Mouse (Mus musculus) bone marrow macrophage, adult 2 months (primary cell): ENCODE data around the gene Cyp2c38. TPM values are rescaled to one million over a fixed set of nuclear protein-coding genes. Genes with fewer than 3 reads are reported as not detected.
"Not testable (repeated sequence)": the region's sequence is repeated elsewhere in the genome, so short reads cannot be mapped to it uniquely, and the experiment has no call there.

Source experiments
- H3K27ac ChIP-seq: 2 replicates; pipeline ENCODE4 v1.5.1; 2012; ENCODE audit warnings: low read depth, low read length; ENCODE audit not compliant: insufficient read depth
- H3K4me1 ChIP-seq: 2 replicates; pipeline ENCODE4 v1.6.1; 2012; ENCODE audit warnings: low read length; ENCODE audit not compliant: control insufficient read depth, insufficient read depth
- H3K4me3 ChIP-seq: 2 replicates; pipeline ENCODE4 v1.5.1; 2012; ENCODE audit warnings: mild to moderate bottlenecking, low read length, moderate library complexity; ENCODE audit not compliant: insufficient read depth
- CTCF ChIP-seq: IDR thresholded peaks from 2 replicates; pipeline ENCODE4 v1.5.1; 2012; ENCODE audit warnings: low read depth, mild to moderate bottlenecking, low read length, moderate library complexity
- POLR2A ChIP-seq: IDR thresholded peaks from 2 replicates; pipeline ENCODE4 v1.6.1; 2012; ENCODE audit warnings: mild to moderate bottlenecking, low read depth, low read length, borderline replicate concordance
- polyA plus RNA-seq: library from polyadenylated mRNA; stranded (reverse); fragments of >200 nt; gene quantifications from 2 replicates; pipeline ENCODE4 v1.2.4, GENCODE M21; 2012; ENCODE audit not compliant: missing spikeins, insufficient read depth, insufficient read length

The Cyp2c38 gene
- polyA plus RNA-seq = not detected in 2 replicates

- no peak for TF ChIP-seq CTCF
- TF ChIP-seq POLR2A = no peak
- no peaks in the 10 kb centered on the region for H3K4me1 ChIP-seq
- no peak within 1 kb of the TSS for H3K4me3 ChIP-seq
- no peak within 1 kb of the TSS for H3K27ac ChIP-seq
Observed at GRCm38 (mm10) chr19:39462941-39463340, at the start of gene Cyp2c38. Gene Cyp2c38, minus strand, starts transcription at chr19:39463075.

GRCm38 (mm10) chr19:39510534-39510933, 47.7 kb upstream of the Cyp2c38 start, which contains the start of gene Cyp2c39:
Gene Cyp2c39, plus strand, starts transcription at chr19:39510862.
- TF ChIP-seq CTCF = no peak
- no peak for TF ChIP-seq POLR2A
- Histone ChIP-seq H3K27ac (no peak within 1 kb of the TSS), H3K4me1 (no peaks in the 10 kb centered on the region), H3K4me3 (no peak within 1 kb of the TSS)

DNA sequence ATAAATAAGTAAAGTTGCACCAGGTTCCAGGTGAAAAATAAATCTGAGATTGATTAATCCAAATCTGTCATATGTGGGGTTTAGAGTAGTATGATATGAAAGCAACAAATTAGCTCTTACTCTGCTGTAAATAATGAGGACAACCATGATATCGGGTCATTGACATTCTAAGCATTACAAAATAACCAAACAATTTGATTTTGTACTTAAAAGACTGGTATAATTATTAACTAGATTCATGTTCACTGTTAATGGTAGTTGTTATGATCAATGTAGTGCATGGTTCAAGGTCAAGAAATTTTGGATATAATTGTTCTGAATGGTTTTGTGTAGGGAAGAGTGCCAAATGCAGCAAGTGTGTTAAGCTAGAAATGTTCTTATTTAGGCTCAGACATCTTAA, 46.7 kb upstream of the Cyp2c38 start:
- H3K4me3 ChIP-seq = no peak overlapping the region

GRCm38 (mm10) chr19:39506341-39506740, 43.5 kb upstream of the Cyp2c38 start:
- TF ChIP-seq POLR2A = no peak
- no peak for TF ChIP-seq CTCF
- Histone ChIP-seq H3K27ac (no peak overlapping the region), H3K4me3 (no peak overlapping the region), H3K4me1 (no peaks in the 10 kb centered on the region)

More for the DNA sequence above, 46.7 kb upstream of the Cyp2c38 start:
- Histone ChIP-seq H3K27ac (no peak overlapping the region), H3K4me1 (no peaks in the 10 kb centered on the region)
- no peak for TF ChIP-seq POLR2A
- TF ChIP-seq CTCF = no peak

- not testable (repeated sequence) for H3K4me3 ChIP-seq, H3K27ac ChIP-seq, H3K4me1 ChIP-seq
Observed at GRCm38 (mm10) chr19:39483961-39484360, 21.1 kb upstream of the Cyp2c38 start.

- Histone ChIP-seq H3K4me1 (no peaks in the 10 kb centered on the region), H3K4me3 (no peak overlapping the region), H3K27ac (no peak overlapping the region)
- no peak for TF ChIP-seq POLR2A
- TF ChIP-seq CTCF = no peak
Observed at GRCm38 (mm10) chr19:39463923-39464322, 1.0 kb upstream of the Cyp2c38 start.

Other genes with a start within 250 kb of the Cyp2c38 start
- not detected in 2 replicates for gene Cyp2c29, start 193.7 kb downstream of the Cyp2c38 start, polyA plus RNA-seq
- gene Cyp2c39, start 47.8 kb upstream of the Cyp2c38 start, polyA plus RNA-seq = not detected in 2 replicates
- gene Cyp2c67, start 186.0 kb upstream of the Cyp2c38 start, polyA plus RNA-seq = not detected in 2 replicates